Mouse (Mus musculus): Measurements from ENCODE around the gene 4930449I24Rik.

GRCm38 (mm10) chr5:146453556-146453955, 48.6 kb upstream of the 4930449I24Rik start:
- TF ChIP-seq CTCF (IDR thresholded peaks at IDR 0.05; ENCODE audit: low read depth, low read length) (no peak), POLR2A (IDR thresholded peaks at IDR 0.05; ENCODE audit: extremely low read depth, insufficient read depth, low read length) (no peak)

All from liver, adult 2 months (tissue).